Mouse (Mus musculus): ENCODE measurements around the gene Akap10. TPM values are rescaled to one million over a fixed set of nuclear protein-coding genes. Genes with fewer than 3 reads are reported as not detected.
A peak's percentile ranks its signal among the peaks of the same experiment; 100 is the strongest.

The Akap10 gene
- polyA plus RNA-seq (2012; rRNA removed), result 8.7 and 12.3 TPM in 2 replicates

GRCm38 (mm10) chr11:61930098-61930517 lies at the start of gene Akap10:
Akap10 (minus strand) TSS chr11:61930252.
- peak; percentile 89 for DNase-seq
- H3K4me1 ChIP-seq (ENCODE audit: control insufficient read depth, insufficient read depth, low read length), result peaks cover 17% of the 10 kb centered on the region
- under 1% methylated on average over 42 of the region's 43 CpGs for WGBS
- peak within 1 kb of the TSS; percentile 100 for H3K4me3 ChIP-seq (replicated peaks; ENCODE audit: extremely low read depth, low read depth, low read length)
- no peak for TF ChIP-seq CTCF (IDR thresholded peaks at IDR 0.05; ENCODE audit: insufficient read depth, low read length)
- peak; percentile 91; the same call in 1 of the 2 replicates for TF ChIP-seq POLR2A (IDR thresholded peaks at IDR 0.05; ENCODE audit: borderline replicate concordance, extremely low read depth, low read depth, low read length)

GRCm38 (mm10) chr11:61975783-61976182 lies 45.7 kb upstream of the Akap10 start:
- no peak for DNase-seq
- H3K4me3 ChIP-seq (replicated peaks; ENCODE audit: extremely low read depth, low read depth, low read length), result no peak overlapping the region
- H3K4me1 ChIP-seq (ENCODE audit: control insufficient read depth, insufficient read depth, low read length), result no peaks in the 10 kb centered on the region
- WGBS, result 77% methylated on average over 1 of the region's 1 CpGs
- TF ChIP-seq CTCF (IDR thresholded peaks at IDR 0.05; ENCODE audit: insufficient read depth, low read length), result no peak
- TF ChIP-seq POLR2A (IDR thresholded peaks at IDR 0.05; ENCODE audit: borderline replicate concordance, extremely low read depth, low read depth, low read length), result no peak

GRCm38 (mm10) chr11:61974106-61974707 lies 44.2 kb upstream of the Akap10 start:
- no peak for DNase-seq
- H3K4me1 ChIP-seq (ENCODE audit: control insufficient read depth, insufficient read depth, low read length), result no peaks in the 10 kb centered on the region
- no peak overlapping the region for H3K4me3 ChIP-seq (replicated peaks; ENCODE audit: extremely low read depth, low read depth, low read length)
- 50% methylated on average over 13 of the region's 13 CpGs for WGBS
- no peak for TF ChIP-seq POLR2A (IDR thresholded peaks at IDR 0.05; ENCODE audit: borderline replicate concordance, extremely low read depth, low read depth, low read length)
- no peak for TF ChIP-seq CTCF (IDR thresholded peaks at IDR 0.05; ENCODE audit: insufficient read depth, low read length)

DNA sequence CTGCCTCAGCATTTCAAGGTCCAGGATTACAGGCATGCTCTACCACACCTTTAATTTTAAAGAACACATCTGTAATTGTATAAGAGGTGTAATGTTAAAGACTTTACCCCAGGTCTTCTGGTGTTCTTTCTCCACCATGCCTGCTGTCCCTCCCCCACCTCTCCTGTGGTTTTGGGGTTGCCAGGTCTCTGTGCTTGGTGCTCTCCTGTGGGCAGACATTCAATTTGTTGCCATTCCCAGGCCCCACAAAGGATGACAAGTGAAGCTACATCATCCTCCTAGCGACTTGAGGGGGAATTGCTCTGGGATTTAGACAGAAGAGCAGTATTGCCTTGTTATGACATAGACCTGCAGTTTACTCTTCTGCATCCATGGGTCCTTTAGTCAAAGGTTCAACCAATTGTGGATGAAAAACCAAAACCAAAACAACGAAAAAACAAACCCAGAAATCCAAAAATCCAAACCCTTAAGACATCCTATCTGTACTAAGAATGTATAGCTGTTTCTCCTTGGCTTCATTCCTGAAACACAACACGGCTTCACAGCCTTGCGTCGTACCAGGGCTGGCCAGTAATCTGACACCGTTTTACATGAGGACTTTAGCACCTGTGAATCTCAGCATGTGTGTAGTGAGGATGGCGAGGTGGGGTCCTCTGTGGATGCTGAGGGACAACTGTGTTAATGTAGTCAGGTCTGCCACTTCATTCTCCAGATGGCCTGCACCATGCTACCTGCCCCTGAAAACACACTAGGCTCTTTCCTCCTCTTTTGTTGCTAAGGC lies 41.6 kb upstream of the Akap10 start:
- no peaks in the 10 kb centered on the region for H3K4me1 ChIP-seq (ENCODE audit: control insufficient read depth, insufficient read depth, low read length)
- 64% methylated on average over 7 of the region's 7 CpGs for WGBS
- TF ChIP-seq POLR2A (IDR thresholded peaks at IDR 0.05; ENCODE audit: borderline replicate concordance, extremely low read depth, low read depth, low read length) (no peak), CTCF (IDR thresholded peaks at IDR 0.05; ENCODE audit: insufficient read depth, low read length) (no peak)
- no peak for DNase-seq
- no peak overlapping the region for H3K4me3 ChIP-seq (replicated peaks; ENCODE audit: extremely low read depth, low read depth, low read length)

DNA sequence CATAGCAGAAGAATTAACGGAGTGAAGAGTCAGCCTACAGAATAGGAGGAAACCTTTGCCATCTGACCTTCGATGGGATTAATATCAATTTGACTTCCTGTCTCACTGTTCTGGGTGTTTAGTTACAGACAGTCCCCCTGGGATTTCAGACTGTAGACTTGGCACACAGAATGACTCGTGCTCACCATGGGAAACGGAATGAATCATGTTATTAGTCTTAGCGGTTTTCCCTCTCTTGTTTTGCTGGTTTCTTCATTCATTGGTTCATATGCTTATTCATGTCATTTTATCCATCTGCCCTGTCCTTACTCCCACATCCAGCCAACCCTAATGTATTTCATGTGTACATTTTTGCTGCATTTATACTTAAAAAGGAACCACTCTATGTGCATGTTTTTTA lies 40.8 kb upstream of the Akap10 start:
- no peaks in the 10 kb centered on the region for H3K4me1 ChIP-seq (ENCODE audit: control insufficient read depth, insufficient read depth, low read length)
- DNase-seq, result no peak
- no peak for TF ChIP-seq CTCF (IDR thresholded peaks at IDR 0.05; ENCODE audit: insufficient read depth, low read length)
- no peak for TF ChIP-seq POLR2A (IDR thresholded peaks at IDR 0.05; ENCODE audit: borderline replicate concordance, extremely low read depth, low read depth, low read length)
- no peak overlapping the region for H3K4me3 ChIP-seq (replicated peaks; ENCODE audit: extremely low read depth, low read depth, low read length)
- 26% methylated on average over 5 of the region's 5 CpGs for WGBS

DNA sequence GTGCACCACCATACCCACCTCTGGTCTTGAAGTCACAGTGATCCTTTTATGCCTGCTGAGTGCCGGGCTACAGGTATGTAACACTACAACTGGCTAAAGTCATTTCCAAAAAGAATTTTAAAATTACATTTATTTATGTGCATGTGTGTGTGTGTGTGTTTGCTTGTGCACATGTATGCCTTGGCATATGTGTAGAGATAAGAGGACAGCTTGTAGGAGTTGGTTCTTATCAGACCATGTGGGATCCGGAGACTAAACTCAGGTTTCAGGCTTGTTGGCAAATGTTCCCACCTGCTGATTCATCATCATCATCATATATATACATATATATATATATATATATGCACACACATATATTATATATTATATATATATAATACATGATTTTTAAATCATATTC lies 38.8 kb upstream of the Akap10 start:
- Histone ChIP-seq H3K4me3 (replicated peaks; ENCODE audit: extremely low read depth, low read depth, low read length) (no peak overlapping the region), H3K4me1 (ENCODE audit: control insufficient read depth, insufficient read depth, low read length) (no peaks in the 10 kb centered on the region)
- TF ChIP-seq CTCF (IDR thresholded peaks at IDR 0.05; ENCODE audit: insufficient read depth, low read length) (no peak), POLR2A (IDR thresholded peaks at IDR 0.05; ENCODE audit: borderline replicate concordance, extremely low read depth, low read depth, low read length) (no peak)
- 93% methylated on average over 2 of the region's 2 CpGs for WGBS
- no peak for DNase-seq

GRCm38 (mm10) chr11:61967034-61967433 lies 37.0 kb upstream of the Akap10 start:
- no peak for TF ChIP-seq CTCF (IDR thresholded peaks at IDR 0.05; ENCODE audit: insufficient read depth, low read length)
- TF ChIP-seq POLR2A (IDR thresholded peaks at IDR 0.05; ENCODE audit: borderline replicate concordance, extremely low read depth, low read depth, low read length), result no peak
- WGBS, result 86% methylated on average over 8 of the region's 8 CpGs
- Histone ChIP-seq H3K4me1 (ENCODE audit: control insufficient read depth, insufficient read depth, low read length) (no peaks in the 10 kb centered on the region), H3K4me3 (replicated peaks; ENCODE audit: extremely low read depth, low read depth, low read length) (no peak overlapping the region)
- no peak for DNase-seq

- H3K4me3 ChIP-seq (replicated peaks; ENCODE audit: extremely low read depth, low read depth, low read length), result no peak overlapping the region
- DNase-seq, result no peak
- 89% methylated on average over 5 of the region's 5 CpGs for WGBS
- no peak for TF ChIP-seq POLR2A (IDR thresholded peaks at IDR 0.05; ENCODE audit: borderline replicate concordance, extremely low read depth, low read depth, low read length)
- no peak for TF ChIP-seq CTCF (IDR thresholded peaks at IDR 0.05; ENCODE audit: insufficient read depth, low read length)
- no peaks in the 10 kb centered on the region for H3K4me1 ChIP-seq (ENCODE audit: control insufficient read depth, insufficient read depth, low read length)
Measured at GRCm38 (mm10) chr11:61964611-61965010, 34.6 kb upstream of the Akap10 start.

- 78% methylated on average over 3 of the region's 3 CpGs for WGBS
- TF ChIP-seq CTCF (IDR thresholded peaks at IDR 0.05; ENCODE audit: insufficient read depth, low read length) (no peak), POLR2A (IDR thresholded peaks at IDR 0.05; ENCODE audit: borderline replicate concordance, extremely low read depth, low read depth, low read length) (no peak)
- H3K4me3 ChIP-seq (replicated peaks; ENCODE audit: extremely low read depth, low read depth, low read length), result no peak overlapping the region
- DNase-seq, result no peak
- H3K4me1 ChIP-seq (ENCODE audit: control insufficient read depth, insufficient read depth, low read length), result no peaks in the 10 kb centered on the region
Measured at GRCm38 (mm10) chr11:61963193-61963592, 33.1 kb upstream of the Akap10 start.

GRCm38 (mm10) chr11:61962684-61963083 lies 32.6 kb upstream of the Akap10 start:
- WGBS, result 58% methylated on average over 6 of the region's 6 CpGs
- Histone ChIP-seq H3K4me1 (ENCODE audit: control insufficient read depth, insufficient read depth, low read length) (no peaks in the 10 kb centered on the region), H3K4me3 (replicated peaks; ENCODE audit: extremely low read depth, low read depth, low read length) (no peak overlapping the region)
- TF ChIP-seq CTCF (IDR thresholded peaks at IDR 0.05; ENCODE audit: insufficient read depth, low read length) (no peak), POLR2A (IDR thresholded peaks at IDR 0.05; ENCODE audit: borderline replicate concordance, extremely low read depth, low read depth, low read length) (no peak)
- DNase-seq, result no peak

Data from lung, adult 2 months (tissue).